Mouse (Mus musculus): ENCODE data around the gene Cbfa2t2. TPM values are rescaled to one million over a fixed set of nuclear protein-coding genes. Genes with fewer than 3 reads are reported as not detected.
A peak's percentile ranks its signal among the peaks of the same experiment; 100 is the strongest.
"Not testable (repeated sequence)": the region's sequence is repeated elsewhere in the genome, so short reads cannot be mapped to it uniquely, and the experiment has no call there.

Cbfa2t2 gene
- total RNA-seq, 2 experiments from 2014 or later = 40.5 to 52.0 TPM

DNA sequence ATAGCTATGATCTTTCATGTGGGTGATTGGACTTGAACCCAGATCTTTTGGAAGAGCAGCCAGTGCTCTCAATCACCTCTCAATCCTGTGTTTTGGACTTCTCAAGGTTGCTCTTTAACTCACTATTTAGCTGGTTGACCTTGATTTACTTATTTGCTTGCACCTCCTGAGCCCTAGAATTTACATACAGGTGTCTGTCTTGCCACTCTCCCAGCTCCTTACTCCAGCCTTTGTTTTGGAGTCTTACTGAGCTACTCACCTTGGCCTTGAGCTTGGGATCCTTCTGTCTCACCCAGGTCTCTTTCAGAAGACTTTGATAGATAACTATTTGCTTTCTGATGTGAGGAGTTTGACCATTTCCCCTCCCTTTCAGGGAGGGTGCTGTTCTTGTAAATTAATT, 20.3 kb downstream of the Cbfa2t2 start:
- intact Hi-C loops (cut with DNase I) = no loop called here
- DNase-seq (ENCODE audit: low spot score in 2 of 2) = no peak

DNA sequence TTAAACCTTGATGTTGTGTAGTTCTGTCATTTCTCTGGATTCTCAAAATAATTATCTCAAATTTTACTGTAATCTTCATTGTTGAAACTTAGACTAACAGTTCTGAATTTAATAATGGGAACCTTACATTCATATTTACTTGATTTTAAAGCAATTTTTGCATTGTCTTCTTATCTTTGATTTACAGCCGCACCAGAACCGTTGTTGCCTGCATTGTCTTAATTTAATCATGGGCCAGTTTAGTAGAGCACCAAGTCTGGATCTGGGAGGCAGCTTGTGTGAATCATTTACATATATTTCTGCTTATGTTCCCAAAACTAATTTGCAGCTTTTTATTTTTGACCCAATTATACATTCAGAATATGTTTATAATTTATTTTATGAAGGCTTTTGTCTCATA, 23.0 kb downstream of the Cbfa2t2 start:
- intact Hi-C loops (cut with DNase I) = no loop called here
- DNase-seq (ENCODE audit: low spot score in 2 of 2) = no peak

DNA sequence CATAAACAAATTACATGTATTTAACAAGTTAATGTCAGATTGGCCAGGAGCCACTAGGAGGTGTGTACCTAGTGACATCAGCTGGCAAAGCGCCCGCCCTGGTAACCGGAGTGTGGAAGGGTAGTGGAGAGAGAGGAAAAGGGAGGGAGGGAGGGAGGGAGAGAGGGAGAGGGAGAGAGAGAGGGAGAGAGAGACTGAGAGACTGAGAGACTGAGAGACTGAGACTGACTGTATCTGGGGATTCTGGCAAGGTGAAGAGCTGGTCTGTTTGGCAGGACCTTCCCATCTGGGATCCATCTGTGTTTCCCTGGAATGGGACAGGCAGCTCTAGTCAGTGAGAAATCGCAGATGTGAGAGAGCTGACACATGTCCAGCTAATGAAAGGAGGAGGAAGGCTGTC, 23.6 kb downstream of the Cbfa2t2 start:
- intact Hi-C loops (cut with DNase I) = no loop called here
- DNase-seq (ENCODE audit: low spot score in 2 of 2) = peak; percentile 35 to 39

DNA sequence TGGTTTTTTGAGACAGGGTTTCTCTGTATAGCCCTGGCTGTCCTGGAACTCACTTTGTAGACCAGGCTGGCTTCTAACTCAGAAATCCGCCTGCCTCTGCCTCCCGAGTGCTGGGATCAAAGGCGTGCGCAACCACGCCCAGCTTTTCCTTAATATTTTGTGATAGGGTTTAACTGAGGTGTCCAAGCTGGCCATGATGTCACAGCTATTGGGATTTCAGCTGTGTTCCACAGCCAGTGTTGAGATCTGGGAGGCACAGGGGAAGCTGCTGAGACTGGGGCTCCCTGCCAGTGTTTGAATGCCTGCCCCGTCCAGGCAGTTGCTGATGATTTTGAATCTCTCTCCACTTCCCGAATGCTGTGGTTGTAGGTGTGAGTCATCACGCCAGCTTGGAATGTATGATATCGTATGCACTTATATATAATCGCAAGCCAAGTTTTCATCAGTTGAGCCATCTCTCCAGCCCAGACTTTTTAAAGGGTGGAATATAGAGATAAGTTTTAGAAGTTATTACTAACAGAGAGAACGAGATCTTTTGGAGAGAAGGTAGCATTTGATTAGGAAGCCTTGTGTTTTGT, 27.4 kb downstream of the Cbfa2t2 start:
- peak; percentile 25 to 40 for DNase-seq (ENCODE audit: low spot score in 2 of 2)
- intact Hi-C loops (cut with DNase I) = no loop called here

DNA sequence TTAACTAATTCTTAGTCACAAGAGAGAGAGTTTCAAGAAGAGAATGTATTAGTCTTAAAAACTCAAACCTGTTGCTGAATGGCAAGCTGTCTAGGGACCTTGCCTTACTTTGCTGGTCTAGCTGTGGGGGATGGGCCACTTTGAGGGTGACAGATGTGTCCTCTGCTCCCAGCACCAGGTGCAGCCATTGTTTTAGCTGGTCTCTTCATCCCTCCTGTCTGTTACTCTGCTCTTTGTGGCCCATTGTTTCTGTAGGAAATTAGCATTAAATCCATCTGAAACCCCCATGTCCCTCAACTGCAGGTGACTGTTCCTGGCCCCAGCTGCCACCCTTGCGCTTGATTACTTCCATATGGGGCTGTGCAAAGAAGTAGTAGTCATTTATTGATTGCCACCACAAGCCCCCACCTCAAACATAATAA, 29.6 kb downstream of the Cbfa2t2 start:
- intact Hi-C loops (cut with DNase I) = no loop called here
- DNase-seq (ENCODE audit: low spot score in 2 of 2) = no peak

DNA sequence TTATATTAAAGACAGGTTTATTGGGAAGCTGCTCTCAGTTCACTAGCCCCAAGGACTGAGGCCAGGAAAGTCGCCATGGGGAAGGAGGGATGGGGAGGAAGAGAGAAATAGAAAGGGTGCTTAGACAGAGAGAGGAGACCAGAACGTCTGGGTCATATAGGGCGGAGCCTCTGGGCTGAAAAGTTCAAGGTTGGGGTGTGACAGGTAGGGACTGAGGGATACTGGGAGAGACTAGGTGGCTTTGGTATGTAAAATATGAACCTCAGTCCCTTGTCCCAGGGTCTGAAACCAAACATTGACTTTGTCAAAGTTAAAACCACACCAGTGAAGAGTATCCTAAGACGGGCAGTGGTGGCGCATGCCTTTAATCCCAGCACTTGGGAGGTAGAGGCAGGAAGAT, 30.9 kb downstream of the Cbfa2t2 start:
- no peak for DNase-seq (ENCODE audit: low spot score in 2 of 2)
- intact Hi-C loops (cut with DNase I) = no loop called here

DNA sequence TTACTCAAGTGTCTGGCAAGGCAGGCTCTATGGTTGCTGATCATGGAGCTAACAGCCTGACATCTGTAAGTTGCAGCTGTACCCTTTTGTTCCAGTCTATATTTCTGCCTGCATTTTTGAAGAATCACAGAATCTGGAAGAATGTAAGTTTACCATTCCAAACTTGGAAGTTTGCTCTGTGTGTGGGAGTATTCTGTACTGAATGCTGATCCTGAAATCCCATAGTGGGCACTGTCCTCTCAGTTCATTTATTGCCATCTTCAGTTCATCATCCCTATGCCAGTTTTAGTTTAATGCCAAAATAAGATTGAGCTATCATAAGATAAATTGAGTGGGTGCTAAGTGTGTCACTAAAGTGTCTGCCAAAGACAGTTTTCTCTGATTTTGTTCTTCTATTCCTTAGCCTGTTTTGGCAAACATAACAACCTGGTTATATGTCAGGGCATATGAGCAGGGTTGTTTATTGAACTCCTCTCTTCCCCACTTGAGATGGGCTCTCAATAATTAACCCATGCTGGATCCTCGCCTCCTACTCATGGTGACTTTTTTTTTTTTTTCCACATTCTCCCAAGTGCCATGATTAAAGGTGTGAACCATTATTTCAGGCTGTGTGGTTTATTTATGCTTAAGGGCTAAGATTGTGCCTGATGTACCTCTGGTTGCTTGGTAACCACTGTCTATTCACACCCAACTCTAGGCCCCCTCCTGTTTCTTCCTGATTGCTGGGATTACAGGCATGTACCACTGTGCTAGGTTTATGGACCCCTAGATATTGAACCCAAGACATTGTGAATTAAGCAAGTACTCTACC, 38.2 kb downstream of the Cbfa2t2 start:
- intact Hi-C loops (cut with DNase I) = no loop called here
- DNase-seq (ENCODE audit: low spot score in 2 of 2) = peak in 1 of 2 experiments; percentile 26

DNA sequence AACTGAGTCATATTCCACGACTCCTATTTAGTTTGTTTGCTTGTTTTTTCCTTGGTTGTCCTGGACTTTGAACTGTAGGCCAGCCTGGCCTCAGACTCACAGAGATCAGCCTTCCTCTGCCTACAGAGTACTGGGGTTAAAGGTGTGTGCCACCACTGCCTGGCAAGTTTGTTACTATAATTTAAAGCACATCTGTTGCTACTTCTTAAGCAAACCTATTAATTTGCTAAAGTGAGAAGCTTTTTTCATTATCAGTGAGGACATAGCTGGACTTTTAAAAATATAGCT, 38.7 kb downstream of the Cbfa2t2 start:
- DNase-seq (ENCODE audit: low spot score in 2 of 2) = no peak
- intact Hi-C loops (cut with DNase I) = no loop called here

DNA sequence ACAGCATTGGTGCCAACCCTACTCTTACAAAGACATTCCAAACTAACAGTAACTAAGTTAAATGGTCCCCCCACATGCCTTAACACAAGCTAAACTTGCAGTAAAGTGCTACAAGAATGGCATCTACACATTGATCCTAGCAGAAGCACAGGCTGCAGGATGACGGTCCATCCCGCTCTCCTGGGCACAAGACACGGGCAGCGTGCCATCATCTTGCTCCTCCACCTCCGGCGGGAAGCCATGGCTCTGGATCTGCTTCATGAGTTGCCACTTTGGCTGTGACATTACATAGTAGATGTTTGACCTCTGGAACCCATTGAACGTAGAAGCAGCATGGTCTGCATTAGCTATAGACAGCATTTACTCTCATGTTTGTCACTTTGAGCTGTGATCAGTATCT, 39.6 kb downstream of the Cbfa2t2 start:
- no peak for DNase-seq (ENCODE audit: low spot score in 2 of 2)
- intact Hi-C loops (cut with DNase I) = loop anchor here (2.0 kb wide), 1 partner anchor 37 kb away; no protein-coding TSS in a partner anchor

DNA sequence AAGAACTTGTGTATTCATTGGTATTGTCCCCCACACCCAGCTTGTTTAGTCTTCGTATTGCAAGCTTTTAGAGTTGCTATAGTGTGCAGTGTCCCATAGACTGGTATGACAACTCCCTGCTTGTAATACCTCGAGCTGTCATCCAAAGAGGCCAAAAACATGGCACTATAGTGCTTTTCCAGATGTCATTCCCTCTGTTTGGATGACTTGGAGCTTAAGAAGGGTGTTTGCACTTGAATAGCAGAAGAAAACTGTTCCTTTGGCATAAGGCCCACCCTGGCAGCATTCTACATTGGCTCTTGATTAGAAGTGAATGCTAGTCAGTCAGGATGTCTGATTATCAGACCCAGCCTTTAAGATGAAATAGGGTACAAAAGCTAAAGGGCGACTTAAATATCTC, 40.7 kb downstream of the Cbfa2t2 start:
- DNase-seq (ENCODE audit: low spot score in 2 of 2) = peak; percentile 30 to 42
- intact Hi-C loops (cut with DNase I) = loop anchor here (2.0 kb wide), 1 partner anchor 36 kb away; no protein-coding TSS in a partner anchor

DNA sequence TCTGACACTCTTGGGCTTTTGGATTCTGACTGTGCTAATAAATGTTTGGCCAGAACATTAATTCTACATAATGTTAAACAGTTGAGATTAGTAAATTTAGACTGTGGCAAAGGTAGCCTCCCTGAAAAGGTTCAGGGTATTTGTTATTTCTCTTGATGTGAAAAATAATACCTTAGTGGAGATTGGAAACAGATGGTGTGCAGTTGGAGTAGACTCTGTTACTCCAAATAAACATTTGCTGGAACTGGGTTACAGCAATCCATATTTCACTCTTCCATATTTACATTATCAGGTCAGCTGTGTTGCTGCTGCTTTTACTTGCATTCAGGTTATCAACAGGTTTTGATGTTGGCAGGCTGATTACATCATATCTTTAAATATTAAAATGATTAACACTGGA, 55.5 kb downstream of the Cbfa2t2 start:
- intact Hi-C loops (cut with DNase I) = no loop called here
- no peak for DNase-seq (ENCODE audit: low spot score in 2 of 2)

DNA sequence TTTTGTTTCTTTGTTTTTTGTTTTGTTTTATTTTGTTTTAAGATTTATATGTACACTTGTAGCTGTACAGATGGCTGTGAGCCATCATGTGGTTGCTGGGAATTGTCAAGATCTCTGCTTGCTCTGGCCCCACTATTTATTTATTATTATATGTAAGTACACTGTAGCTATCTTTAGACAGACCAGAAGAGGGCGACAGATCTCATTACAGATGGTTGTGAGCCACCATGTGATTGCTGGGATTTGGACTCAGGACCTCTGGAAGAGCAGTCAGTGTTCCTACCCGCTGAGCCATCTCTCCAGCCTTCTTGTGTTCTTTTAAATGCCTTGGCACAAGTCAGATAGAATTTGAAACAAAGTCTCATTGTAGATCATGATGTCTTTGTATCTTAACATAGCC, 57.3 kb downstream of the Cbfa2t2 start:
- DNase-seq (ENCODE audit: low spot score in 2 of 2); intact Hi-C loops (cut with DNase I): not testable (repeated sequence)

DNA sequence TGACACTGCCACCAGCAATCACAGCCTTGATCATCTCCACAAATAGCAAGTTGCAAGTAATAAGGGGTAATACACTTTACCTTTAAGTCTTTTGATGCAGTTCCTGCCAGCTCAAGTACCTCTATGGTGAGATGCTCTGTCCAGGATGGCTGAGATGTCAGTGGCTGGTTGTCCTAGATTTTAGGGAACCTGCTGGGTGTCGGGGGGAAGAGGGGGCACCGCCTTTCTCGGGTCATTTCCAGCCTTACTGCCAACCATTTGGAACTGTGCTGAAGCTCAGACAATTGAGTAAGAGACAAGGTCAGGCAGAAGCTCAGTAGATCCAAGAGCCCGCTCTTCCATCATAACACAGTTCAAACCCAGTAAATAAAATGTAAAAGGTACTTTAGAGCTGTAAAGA, 58.7 kb downstream of the Cbfa2t2 start:
- intact Hi-C loops (cut with DNase I) = no loop called here
- DNase-seq (ENCODE audit: low spot score in 2 of 2) = no peak

DNA sequence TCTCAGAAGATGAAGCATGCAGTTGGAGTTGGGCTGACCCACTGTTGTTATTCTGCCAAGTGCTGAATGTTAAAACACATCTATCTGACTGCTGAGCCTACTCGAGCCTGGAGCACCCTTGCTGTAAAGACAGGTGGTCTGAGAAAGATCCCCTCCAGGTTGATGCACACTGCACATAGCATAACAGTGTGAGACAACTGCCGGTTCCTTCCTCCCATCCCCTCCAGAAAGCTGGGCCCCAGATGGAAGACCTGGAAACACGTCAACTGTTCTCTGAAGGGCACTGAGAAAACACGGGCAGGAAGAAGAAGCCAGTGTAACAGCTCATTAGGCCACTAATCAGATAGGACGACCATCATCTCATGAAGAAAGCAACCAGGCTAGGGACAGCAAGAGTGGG, 62.3 kb downstream of the Cbfa2t2 start:
- intact Hi-C loops (cut with DNase I) = no loop called here
- no peak for DNase-seq (ENCODE audit: low spot score in 2 of 2)

DNA sequence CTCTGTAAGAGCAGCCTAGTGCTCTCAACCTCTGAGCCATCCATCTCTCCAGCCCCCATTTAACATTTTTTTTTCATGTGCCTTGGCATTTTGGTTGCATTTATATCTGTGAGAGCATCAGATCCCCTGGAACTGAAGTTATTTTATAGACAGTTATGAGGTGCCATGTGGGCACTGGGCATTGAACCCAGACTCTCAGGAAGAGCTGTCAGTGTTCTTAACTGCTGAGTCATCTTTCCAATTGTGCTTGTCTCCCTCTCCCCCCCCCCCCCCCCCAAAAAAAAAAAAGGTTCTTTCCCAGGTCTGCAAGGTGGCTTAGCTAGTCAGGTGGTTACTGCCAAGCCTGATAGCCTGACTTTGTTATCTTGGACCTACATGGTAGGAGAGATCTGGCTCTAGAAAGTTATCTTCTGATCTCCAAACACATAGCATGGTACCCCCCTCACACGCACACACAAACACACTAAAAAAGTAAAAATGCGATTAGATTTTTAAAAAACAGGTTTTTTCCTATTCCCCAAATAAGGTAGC, 63.5 kb downstream of the Cbfa2t2 start:
- DNase-seq (ENCODE audit: low spot score in 2 of 2) = no peak
- intact Hi-C loops (cut with DNase I) = no loop called here

DNA sequence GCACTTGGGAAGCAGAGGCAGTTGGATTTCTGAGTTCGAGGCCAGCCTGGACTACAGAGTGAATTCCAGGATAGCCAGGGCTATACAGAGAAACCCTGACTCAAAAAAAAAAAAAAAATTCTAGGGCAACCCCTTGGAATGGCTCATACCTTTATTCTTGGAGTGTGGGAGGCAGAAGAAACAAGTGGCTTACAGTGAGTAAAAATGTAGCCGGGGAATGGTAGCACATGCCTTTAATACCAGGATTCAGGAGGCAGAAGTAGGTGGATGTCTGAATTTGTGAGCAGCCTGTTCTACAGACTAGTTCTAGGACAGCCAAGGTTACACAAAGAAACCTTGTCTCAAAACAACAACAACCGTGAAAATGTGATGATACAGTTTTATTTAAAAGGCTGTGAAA, 64.5 kb downstream of the Cbfa2t2 start:
- intact Hi-C loops (cut with DNase I) = no loop called here

DNA sequence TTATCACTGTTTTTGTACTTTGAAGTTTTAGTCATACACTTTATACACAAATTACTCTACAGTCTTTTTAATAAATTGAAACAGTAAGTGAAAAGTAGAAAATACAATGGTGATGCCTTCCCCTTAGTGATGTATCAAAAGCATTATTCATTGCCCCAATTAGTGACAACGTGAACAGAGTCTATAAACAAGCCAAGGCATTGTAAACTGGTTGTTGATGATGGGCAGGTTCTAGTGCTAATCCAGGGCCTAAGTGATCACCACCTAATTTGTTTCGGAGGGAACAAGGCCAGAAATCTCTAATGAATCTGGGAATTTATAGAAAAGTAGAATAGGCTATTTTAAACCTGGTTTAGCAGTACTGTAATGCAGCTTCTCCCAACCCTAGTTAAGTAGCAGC, 70.8 kb downstream of the Cbfa2t2 start:
- DNase-seq (ENCODE audit: low spot score in 2 of 2) = no peak
- intact Hi-C loops (cut with DNase I) = no loop called here

More for the DNA sequence above, 64.5 kb downstream of the Cbfa2t2 start:
- DNase-seq (ENCODE audit: low spot score in 2 of 2) = no peak

DNA sequence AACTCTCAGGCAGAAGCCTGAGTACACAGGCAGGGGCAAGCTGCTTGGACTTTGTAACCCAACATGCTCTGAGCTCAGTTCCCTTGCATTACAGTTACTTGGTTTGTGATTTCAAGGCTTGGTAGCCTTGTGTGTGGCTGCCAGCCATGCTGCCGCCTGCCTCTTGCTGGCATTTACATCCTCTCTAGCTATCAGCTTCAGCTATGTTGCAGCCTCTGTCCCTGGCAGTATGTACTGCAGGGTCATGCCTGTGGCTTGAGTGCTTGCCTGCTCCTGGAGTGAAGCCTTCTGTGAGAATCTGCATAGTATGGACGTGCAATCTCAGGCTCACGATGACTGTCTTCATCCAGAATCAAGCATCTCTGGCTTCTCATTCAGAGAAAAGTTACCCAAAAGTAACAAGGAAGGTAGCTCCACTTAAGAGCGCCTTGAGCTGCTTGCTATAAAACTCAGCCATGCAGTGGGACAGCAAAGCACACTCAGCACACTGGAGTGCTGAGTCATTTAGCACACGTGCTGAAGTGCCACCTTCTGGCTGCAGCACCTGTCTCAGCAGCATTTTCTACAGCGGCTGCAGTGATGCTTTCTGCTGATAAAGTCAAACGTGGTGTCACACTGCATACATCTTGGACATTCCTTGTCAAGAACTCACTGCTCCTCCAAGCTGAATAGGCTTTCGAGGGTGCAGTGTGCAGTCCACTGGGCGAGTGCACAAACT, 71.4 kb downstream of the Cbfa2t2 start:
- DNase-seq (ENCODE audit: low spot score in 2 of 2) = peak; percentile 15 to 26
- intact Hi-C loops (cut with DNase I) = no loop called here

DNA sequence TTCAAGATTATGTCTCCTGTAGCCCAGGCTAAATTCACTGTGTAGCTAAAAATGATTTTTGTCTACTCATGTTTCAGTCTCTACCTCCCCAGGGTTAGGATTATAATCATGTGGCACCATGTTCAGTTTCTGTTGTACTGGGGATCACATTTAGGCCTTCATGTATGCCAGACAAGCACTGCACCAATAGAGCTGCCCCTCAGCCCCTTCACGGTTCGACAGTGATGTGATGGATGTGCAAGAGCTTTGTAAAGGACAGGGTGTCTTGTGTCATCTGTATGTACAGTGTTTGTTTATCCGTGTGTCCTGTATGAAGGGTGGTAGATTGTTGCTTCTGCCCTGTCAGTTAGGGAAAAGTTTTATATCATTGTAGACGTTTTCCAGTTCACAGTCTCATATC, 72.2 kb downstream of the Cbfa2t2 start:
- no peak for DNase-seq (ENCODE audit: low spot score in 2 of 2)
- intact Hi-C loops (cut with DNase I) = no loop called here

DNA sequence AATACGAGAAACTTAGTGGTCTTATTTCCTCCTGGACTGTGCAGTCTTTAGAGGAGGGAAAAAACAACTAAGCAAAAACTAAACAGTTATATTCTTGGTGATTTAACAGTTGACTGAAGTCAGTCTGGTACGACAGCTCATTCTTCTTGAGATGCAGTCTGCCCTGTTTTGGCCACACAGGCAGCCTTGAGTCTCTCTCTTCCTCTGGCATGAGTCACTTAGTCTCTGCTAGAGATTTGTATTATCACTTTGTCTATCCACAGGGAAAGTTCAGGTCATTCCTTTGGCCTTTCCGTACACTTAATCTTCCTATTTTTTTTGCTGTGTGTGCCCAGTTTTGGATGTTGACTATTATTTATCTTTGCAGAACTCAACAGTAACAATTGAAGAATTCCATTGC, 73.9 kb downstream of the Cbfa2t2 start:
- no peak for DNase-seq (ENCODE audit: low spot score in 2 of 2)
- intact Hi-C loops (cut with DNase I) = no loop called here

DNA sequence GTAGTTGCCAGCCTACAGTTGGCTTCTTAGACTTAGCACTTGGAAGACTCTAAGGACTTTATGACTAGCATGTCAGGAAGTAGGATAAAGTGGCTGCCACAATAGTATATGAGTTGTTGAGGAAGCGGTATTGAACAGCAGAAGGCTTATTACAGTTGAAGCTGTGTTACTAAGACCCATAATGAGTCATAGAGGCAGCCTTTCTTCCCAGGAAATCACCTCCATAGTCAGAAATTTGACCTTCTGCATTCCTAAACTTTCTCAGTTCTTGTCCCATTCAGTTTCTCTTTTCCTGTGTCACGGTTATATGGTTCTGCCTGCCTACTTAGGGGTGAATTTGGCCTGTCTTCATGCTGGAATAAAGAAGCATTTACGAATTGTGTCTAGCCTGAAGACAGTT, 80.7 kb downstream of the Cbfa2t2 start:
- no peak for DNase-seq (ENCODE audit: low spot score in 2 of 2)
- intact Hi-C loops (cut with DNase I) = no loop called here
